Mouse (Mus musculus): ENCODE results near the gene Ndufs7. TPM values are rescaled to one million over a fixed set of nuclear protein-coding genes. Genes with fewer than 3 reads are reported as not detected.

Ndufs7 gene
- polyA plus RNA-seq, 1 experiment from 2014 or later: 527 TPM

DNA sequence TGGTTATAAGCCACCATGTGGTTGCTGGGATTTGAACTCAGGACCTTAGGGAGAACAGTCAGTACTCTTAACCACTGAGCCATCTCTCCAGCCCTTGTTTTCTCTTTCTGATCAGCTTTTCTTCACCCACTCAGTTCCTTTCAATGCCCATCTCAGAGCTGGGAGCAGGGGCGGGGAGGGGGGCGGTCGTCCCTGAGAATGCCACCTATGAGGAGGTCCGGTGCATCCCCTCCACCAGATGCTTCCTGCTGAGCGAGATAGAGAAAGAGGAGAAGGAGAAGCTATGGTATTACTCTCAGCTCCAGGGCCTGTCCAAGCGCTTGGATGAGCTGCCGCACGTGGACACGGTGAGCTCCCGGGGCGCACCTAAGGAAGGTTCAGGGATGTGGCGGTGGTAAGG, 55.5 kb downstream of the Ndufs7 start:
- no peaks in the 10 kb centered on the region for H3K36me3 ChIP-seq
- peak overlapping the region; percentile 17; the same call in 1 of the 2 replicates for H3K4me3 ChIP-seq
- H3K4me2 ChIP-seq: peak overlapping the region; percentile 41
- no peak for ATAC-seq (ENCODE audit: extremely low read depth, insufficient number of reproducible peaks, low FRiP score, low TSS enrichment)
- peaks cover 15% of the 10 kb centered on the region for H3K4me1 ChIP-seq
- no peaks in the 10 kb centered on the region for H3K9me3 ChIP-seq
- WGBS: 20% methylated on average over 12 of the region's 12 CpGs
- no peak overlapping the region for H3K27ac ChIP-seq (replicated peaks)
- H3K9ac ChIP-seq: no peak overlapping the region
- H3K27me3 ChIP-seq (replicated peaks): peaks cover 99% of the 10 kb centered on the region

DNA sequence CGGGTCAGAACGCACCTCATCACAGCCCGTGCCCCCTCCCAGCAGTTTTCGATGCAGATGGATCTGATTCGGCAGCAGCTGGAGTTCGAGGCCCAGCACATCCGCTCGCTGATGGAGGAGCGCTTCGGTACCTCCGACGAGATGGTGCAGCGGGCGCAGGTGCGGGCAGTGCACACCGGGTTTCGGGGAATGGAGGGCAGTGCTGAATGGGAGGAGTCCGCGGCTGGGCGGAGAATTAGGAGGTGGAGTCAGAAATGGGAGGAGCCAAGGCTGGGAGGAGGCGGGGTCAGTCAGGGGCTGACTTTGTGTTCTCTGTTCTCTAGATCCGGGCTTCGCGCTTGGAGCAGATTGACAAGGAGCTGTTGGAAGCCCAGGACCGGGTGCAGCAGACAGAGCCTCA, 55.9 kb downstream of the Ndufs7 start:
- Histone ChIP-seq H3K9me3 (no peaks in the 10 kb centered on the region), H3K4me1 (peaks cover 15% of the 10 kb centered on the region), H3K36me3 (no peaks in the 10 kb centered on the region), H3K27me3 (replicated peaks) (peaks cover 99% of the 10 kb centered on the region), H3K4me2 (peak overlapping the region; percentile 41), H3K9ac (no peak overlapping the region), H3K27ac (replicated peaks) (no peak overlapping the region), H3K4me3 (peak overlapping the region; percentile 17; the same call in 1 of the 2 replicates)
- WGBS: 11% methylated on average over 25 of the region's 25 CpGs
- peak; percentile 10; the same call in 1 of the 2 replicates for ATAC-seq (ENCODE audit: extremely low read depth, insufficient number of reproducible peaks, low FRiP score, low TSS enrichment)

Small RNAs within 50 kb of the gene (microRNA-seq; reads per million reads assigned to microRNA genes)
- 1.4 reads per million for gene Mir6911

Other genes starting within 250 kb of the Ndufs7 start
- 5.5 and 6.5 TPM in 2 replicates for gene Arhgap45, start 232.5 kb upstream of the Ndufs7 start, polyA plus RNA-seq (2015; fragmentation: Nextera tagmentation; extraction: Ambion mirVana)
- 149 and 154 TPM in 2 replicates for gene Polr2e, start 209.3 kb upstream of the Ndufs7 start, polyA plus RNA-seq (2015; fragmentation: Nextera tagmentation; extraction: Ambion mirVana)
- 691 and 741 TPM in 2 replicates for gene Gpx4, start 202.0 kb upstream of the Ndufs7 start, polyA plus RNA-seq (2015; fragmentation: Nextera tagmentation; extraction: Ambion mirVana)
- gene Sbno2, start 143.6 kb upstream of the Ndufs7 start, polyA plus RNA-seq (2015; fragmentation: Nextera tagmentation; extraction: Ambion mirVana): 9.1 and 10.1 TPM in 2 replicates
- gene Stk11, start 133.3 kb upstream of the Ndufs7 start, polyA plus RNA-seq (2015; fragmentation: Nextera tagmentation; extraction: Ambion mirVana): 12.0 and 13.0 TPM in 2 replicates
- 808 and 893 TPM in 2 replicates for gene Atp5d, start 110.5 kb upstream of the Ndufs7 start, polyA plus RNA-seq (2015; fragmentation: Nextera tagmentation; extraction: Ambion mirVana)
- gene Cbarp, start 108.3 kb upstream of the Ndufs7 start, polyA plus RNA-seq (2015; fragmentation: Nextera tagmentation; extraction: Ambion mirVana): 1.6 and 2.5 TPM in 2 replicates
- gene Midn, start 100.8 kb upstream of the Ndufs7 start, polyA plus RNA-seq (2015; fragmentation: Nextera tagmentation; extraction: Ambion mirVana): 15.6 and 15.7 TPM in 2 replicates
- gene Cirbp, start 83.1 kb upstream of the Ndufs7 start, polyA plus RNA-seq (2015; fragmentation: Nextera tagmentation; extraction: Ambion mirVana): 87.9 and 96.4 TPM in 2 replicates
- gene 1600002K03Rik, start 76.2 kb upstream of the Ndufs7 start, polyA plus RNA-seq (2015; fragmentation: Nextera tagmentation; extraction: Ambion mirVana): 10.4 and 13.1 TPM in 2 replicates
- 8.5 and 10.6 TPM in 2 replicates for gene Efna2, start 69.6 kb upstream of the Ndufs7 start, polyA plus RNA-seq (2015; fragmentation: Nextera tagmentation; extraction: Ambion mirVana)
- 41.7 and 43.7 TPM in 2 replicates for gene Mum1, start 22.7 kb upstream of the Ndufs7 start, polyA plus RNA-seq (2015; fragmentation: Nextera tagmentation; extraction: Ambion mirVana)
- gene Gamt, start 11.9 kb downstream of the Ndufs7 start, polyA plus RNA-seq (2015; fragmentation: Nextera tagmentation; extraction: Ambion mirVana): 53.3 and 62.1 TPM in 2 replicates
- 36.4 and 37.9 TPM in 2 replicates for gene Dazap1, start 12.4 kb downstream of the Ndufs7 start, polyA plus RNA-seq (2015; fragmentation: Nextera tagmentation; extraction: Ambion mirVana)
- 621 and 687 TPM in 2 replicates for gene Rps15, start 43.3 kb downstream of the Ndufs7 start, polyA plus RNA-seq (2015; fragmentation: Nextera tagmentation; extraction: Ambion mirVana)
- gene Apc2, start 46.9 kb downstream of the Ndufs7 start, polyA plus RNA-seq (2015; fragmentation: Nextera tagmentation; extraction: Ambion mirVana): 0.90 and 0.94 TPM in 2 replicates
- 36.0 and 36.6 TPM in 2 replicates for gene 2310011J03Rik, start 71.4 kb downstream of the Ndufs7 start, polyA plus RNA-seq (2015; fragmentation: Nextera tagmentation; extraction: Ambion mirVana)
- 1.8 and 2.1 TPM in 2 replicates for gene Pcsk4, start 80.4 kb downstream of the Ndufs7 start, polyA plus RNA-seq (2015; fragmentation: Nextera tagmentation; extraction: Ambion mirVana)
- 2.6 and 4.4 TPM in 2 replicates for gene Reep6, start 80.8 kb downstream of the Ndufs7 start, polyA plus RNA-seq (2015; fragmentation: Nextera tagmentation; extraction: Ambion mirVana)
- 6.5 and 8.3 TPM in 2 replicates for gene Adamtsl5, start 99.3 kb downstream of the Ndufs7 start, polyA plus RNA-seq (2015; fragmentation: Nextera tagmentation; extraction: Ambion mirVana)
- gene Plk5, start 107.3 kb downstream of the Ndufs7 start, polyA plus RNA-seq (2015; fragmentation: Nextera tagmentation; extraction: Ambion mirVana): not detected in 2 replicates
- gene Mex3d, start 138.5 kb downstream of the Ndufs7 start, polyA plus RNA-seq (2015; fragmentation: Nextera tagmentation; extraction: Ambion mirVana): 3.8 and 4.5 TPM in 2 replicates
- gene Mbd3, start 150.4 kb downstream of the Ndufs7 start, polyA plus RNA-seq (2015; fragmentation: Nextera tagmentation; extraction: Ambion mirVana): 170 and 182 TPM in 2 replicates
- 1,246 and 1,505 TPM in 2 replicates for gene Uqcr11, start 157.7 kb downstream of the Ndufs7 start, polyA plus RNA-seq (2015; fragmentation: Nextera tagmentation; extraction: Ambion mirVana)
- gene Tcf3, start 184.5 kb downstream of the Ndufs7 start, polyA plus RNA-seq (2015; fragmentation: Nextera tagmentation; extraction: Ambion mirVana): 55.9 and 57.6 TPM in 2 replicates
- not detected in 2 replicates for gene Onecut3, start 245.7 kb downstream of the Ndufs7 start, polyA plus RNA-seq (2015; fragmentation: Nextera tagmentation; extraction: Ambion mirVana)